Mouse (Mus musculus): Measurements from ENCODE around the gene Add3. TPM values are rescaled to one million over a fixed set of nuclear protein-coding genes. Genes with fewer than 3 reads are reported as not detected.

The Add3 gene
- polyA plus RNA-seq, 1 experiment from 2014 or later, result 40.2 TPM

DNA sequence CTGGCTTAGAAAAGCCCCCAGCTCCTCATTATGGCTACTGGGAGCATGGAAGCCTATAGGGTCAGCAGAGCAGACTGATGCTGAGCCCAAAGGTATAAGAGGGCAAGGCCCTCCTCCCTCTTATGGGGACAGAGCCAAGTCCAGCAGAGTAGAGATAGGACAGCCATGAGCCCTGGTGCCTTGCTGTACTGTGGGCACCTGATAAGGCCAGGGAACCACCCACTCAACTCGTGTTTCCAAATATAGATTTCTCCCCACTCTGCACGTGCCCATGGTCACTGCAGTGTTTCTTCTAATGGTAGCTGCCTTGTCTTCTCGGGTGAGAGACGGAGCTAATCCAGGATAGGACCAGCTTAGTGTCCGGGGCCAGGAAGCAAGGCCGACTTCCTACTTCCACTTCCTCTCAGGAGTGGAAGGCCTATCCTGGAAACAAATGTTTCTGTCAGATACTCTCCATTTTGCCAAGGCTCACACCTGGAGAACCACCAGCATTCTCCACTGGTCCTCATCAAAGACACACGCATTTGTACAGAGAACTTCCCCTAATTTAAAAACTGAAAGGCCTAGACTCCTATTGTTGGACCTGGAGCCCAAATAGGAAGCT is 116.8 kb downstream of the Add3 start:
- Histone ChIP-seq H3K9me3 (replicated peaks) (no peaks in the 10 kb centered on the region), H3K36me3 (no peaks in the 10 kb centered on the region), H3K9ac (replicated peaks) (no peak overlapping the region), H3K4me2 (no peak overlapping the region), H3K27me3 (replicated peaks) (no peaks in the 10 kb centered on the region), H3K4me3 (replicated peaks) (no peak overlapping the region), H3K4me1 (no peaks in the 10 kb centered on the region), H3K27ac (replicated peaks) (no peak overlapping the region)
- 87% methylated on average over 7 of the region's 7 CpGs for WGBS
- no peak for ATAC-seq (ENCODE audit: low FRiP score)

- H3K27ac ChIP-seq (replicated peaks), result no peak overlapping the region
- 88% methylated on average over 15 of the region's 15 CpGs for WGBS
- no peaks in the 10 kb centered on the region for H3K9me3 ChIP-seq (replicated peaks)
- no peak overlapping the region for H3K9ac ChIP-seq (replicated peaks)
- H3K4me2 ChIP-seq, result no peak overlapping the region
- no peak for ATAC-seq (ENCODE audit: low FRiP score)
- no peaks in the 10 kb centered on the region for H3K36me3 ChIP-seq
- no peak overlapping the region for H3K4me3 ChIP-seq (replicated peaks)
- H3K4me1 ChIP-seq, result no peaks in the 10 kb centered on the region
- H3K27me3 ChIP-seq (replicated peaks), result no peaks in the 10 kb centered on the region
Observed at GRCm38 (mm10) chr19:53257631-53258560, 117.7 kb downstream of the Add3 start.

DNA sequence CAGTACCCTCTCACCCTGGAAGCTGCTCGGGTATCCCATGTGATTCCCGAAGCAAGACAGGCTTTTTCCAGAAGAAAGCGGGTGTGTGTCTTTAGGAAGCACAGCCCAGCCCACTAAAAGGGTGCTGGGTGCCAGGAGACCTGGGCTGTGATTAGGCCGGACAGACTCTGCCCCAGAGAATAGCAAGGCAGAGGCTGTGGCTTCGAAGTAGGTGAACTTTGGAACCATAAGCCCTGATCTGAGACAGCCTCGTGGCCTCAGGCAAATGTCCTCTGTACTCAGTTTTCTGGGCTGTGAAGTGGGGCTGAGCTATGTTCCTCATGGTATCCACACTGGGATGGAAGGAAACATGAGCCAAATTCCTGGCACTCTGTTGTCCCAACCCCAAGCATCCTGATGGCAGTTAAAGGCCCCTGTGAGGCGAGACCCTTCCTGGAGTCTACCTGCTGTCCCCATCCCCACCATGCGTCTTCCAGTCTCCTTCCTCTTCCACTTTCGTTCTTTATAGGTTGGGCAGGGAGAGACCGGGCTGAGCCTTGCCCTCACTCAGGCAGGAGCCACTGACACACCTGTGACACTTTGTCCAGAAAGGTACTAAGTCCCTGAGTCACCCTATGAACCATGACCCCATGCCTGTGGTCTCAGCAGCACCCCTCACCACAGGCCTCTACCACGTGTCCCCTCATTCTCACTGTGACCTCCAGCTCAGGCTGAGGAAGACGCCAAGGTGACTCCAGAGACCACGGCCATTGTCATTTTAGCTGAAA is 118.7 kb downstream of the Add3 start:
- Histone ChIP-seq H3K27ac (replicated peaks) (no peak overlapping the region), H3K4me1 (peaks cover 1% of the 10 kb centered on the region), H3K27me3 (replicated peaks) (no peaks in the 10 kb centered on the region), H3K36me3 (no peaks in the 10 kb centered on the region), H3K9me3 (replicated peaks) (no peaks in the 10 kb centered on the region), H3K9ac (replicated peaks) (no peak overlapping the region), H3K4me3 (replicated peaks) (no peak overlapping the region), H3K4me2 (no peak overlapping the region)
- ATAC-seq (ENCODE audit: low FRiP score), result no peak
- 89% methylated on average over 13 of the region's 13 CpGs for WGBS

DNA sequence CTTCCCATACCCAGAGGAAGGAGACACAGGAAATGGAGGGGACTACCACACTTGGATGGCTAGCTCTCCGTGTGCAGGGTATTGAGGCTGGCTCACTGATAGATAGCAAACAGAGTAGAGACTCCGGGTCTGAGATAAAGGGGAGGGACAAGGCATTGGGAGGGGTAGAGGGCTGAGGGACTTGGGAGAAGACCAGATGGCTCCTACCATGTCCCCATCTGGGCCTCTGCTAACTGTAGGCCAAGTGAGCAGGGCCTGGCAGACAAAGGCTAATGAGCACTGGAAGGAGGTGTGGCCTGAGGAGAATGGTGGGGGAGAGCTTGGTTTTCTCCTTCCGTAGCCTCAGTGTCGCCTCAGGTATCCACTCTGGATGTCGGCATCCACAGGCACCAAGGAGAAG is 119.3 kb downstream of the Add3 start:
- no peak overlapping the region for H3K4me2 ChIP-seq
- WGBS, result 79% methylated on average over 5 of the region's 5 CpGs
- no peak for ATAC-seq (ENCODE audit: low FRiP score)

DNA sequence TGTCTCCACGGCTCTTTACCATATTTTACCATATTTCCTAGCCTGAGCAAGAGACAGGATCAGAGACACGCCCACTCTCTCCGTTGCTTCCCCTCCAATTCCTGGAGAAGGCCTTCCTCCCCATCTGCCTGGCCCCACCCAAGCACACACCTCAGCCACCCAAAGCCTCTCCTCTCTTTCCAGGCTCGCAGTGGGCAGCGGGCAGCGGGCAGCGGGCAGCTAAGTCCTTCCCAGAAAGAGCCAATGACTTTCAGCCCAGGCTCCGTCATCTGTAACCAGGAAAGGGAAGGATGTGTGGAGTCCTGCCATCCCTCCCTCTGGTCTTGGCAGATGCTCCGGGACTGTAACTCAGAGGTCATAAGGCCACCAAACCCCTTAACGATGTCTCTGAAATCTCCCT is 120.0 kb downstream of the Add3 start:
- peaks cover 12% of the 10 kb centered on the region for H3K4me1 ChIP-seq
- no peaks in the 10 kb centered on the region for H3K9me3 ChIP-seq (replicated peaks)
- H3K9ac ChIP-seq (replicated peaks), result no peak overlapping the region
- 78% methylated on average over 10 of the region's 10 CpGs for WGBS
- no peaks in the 10 kb centered on the region for H3K27me3 ChIP-seq (replicated peaks)
- H3K36me3 ChIP-seq, result no peaks in the 10 kb centered on the region
- no peak overlapping the region for H3K4me2 ChIP-seq
- no peak overlapping the region for H3K27ac ChIP-seq (replicated peaks)
- H3K4me3 ChIP-seq (replicated peaks), result no peak overlapping the region
- ATAC-seq (ENCODE audit: low FRiP score), result no peak

More for the DNA sequence above, 119.3 kb downstream of the Add3 start:
- Histone ChIP-seq H3K36me3 (no peaks in the 10 kb centered on the region), H3K4me3 (replicated peaks) (no peak overlapping the region), H3K4me1 (peaks cover 7% of the 10 kb centered on the region), H3K27ac (replicated peaks) (no peak overlapping the region), H3K9ac (replicated peaks) (no peak overlapping the region), H3K9me3 (replicated peaks) (no peaks in the 10 kb centered on the region), H3K27me3 (replicated peaks) (no peaks in the 10 kb centered on the region)

- Histone ChIP-seq H3K4me3 (replicated peaks) (no peak overlapping the region), H3K4me2 (no peak overlapping the region), H3K27ac (replicated peaks) (no peak overlapping the region), H3K27me3 (replicated peaks) (no peaks in the 10 kb centered on the region), H3K9ac (replicated peaks) (no peak overlapping the region), H3K36me3 (no peaks in the 10 kb centered on the region), H3K4me1 (peaks cover 16% of the 10 kb centered on the region), H3K9me3 (replicated peaks) (no peaks in the 10 kb centered on the region)
- no peak for ATAC-seq (ENCODE audit: low FRiP score)
- 92% methylated on average over 4 of the region's 4 CpGs for WGBS
Observed at GRCm38 (mm10) chr19:53260828-53261227, 120.6 kb downstream of the Add3 start.

- H3K4me1 ChIP-seq, result peaks cover 16% of the 10 kb centered on the region
- H3K4me2 ChIP-seq, result no peak overlapping the region
- H3K27ac ChIP-seq (replicated peaks), result no peak overlapping the region
- H3K9me3 ChIP-seq (replicated peaks), result no peaks in the 10 kb centered on the region
- H3K4me3 ChIP-seq (replicated peaks), result no peak overlapping the region
- 89% methylated on average over 7 of the region's 7 CpGs for WGBS
- ATAC-seq (ENCODE audit: low FRiP score), result no peak
- no peaks in the 10 kb centered on the region for H3K27me3 ChIP-seq (replicated peaks)
- no peak overlapping the region for H3K9ac ChIP-seq (replicated peaks)
- H3K36me3 ChIP-seq, result no peaks in the 10 kb centered on the region
Observed at GRCm38 (mm10) chr19:53262061-53262460, 121.8 kb downstream of the Add3 start.

DNA sequence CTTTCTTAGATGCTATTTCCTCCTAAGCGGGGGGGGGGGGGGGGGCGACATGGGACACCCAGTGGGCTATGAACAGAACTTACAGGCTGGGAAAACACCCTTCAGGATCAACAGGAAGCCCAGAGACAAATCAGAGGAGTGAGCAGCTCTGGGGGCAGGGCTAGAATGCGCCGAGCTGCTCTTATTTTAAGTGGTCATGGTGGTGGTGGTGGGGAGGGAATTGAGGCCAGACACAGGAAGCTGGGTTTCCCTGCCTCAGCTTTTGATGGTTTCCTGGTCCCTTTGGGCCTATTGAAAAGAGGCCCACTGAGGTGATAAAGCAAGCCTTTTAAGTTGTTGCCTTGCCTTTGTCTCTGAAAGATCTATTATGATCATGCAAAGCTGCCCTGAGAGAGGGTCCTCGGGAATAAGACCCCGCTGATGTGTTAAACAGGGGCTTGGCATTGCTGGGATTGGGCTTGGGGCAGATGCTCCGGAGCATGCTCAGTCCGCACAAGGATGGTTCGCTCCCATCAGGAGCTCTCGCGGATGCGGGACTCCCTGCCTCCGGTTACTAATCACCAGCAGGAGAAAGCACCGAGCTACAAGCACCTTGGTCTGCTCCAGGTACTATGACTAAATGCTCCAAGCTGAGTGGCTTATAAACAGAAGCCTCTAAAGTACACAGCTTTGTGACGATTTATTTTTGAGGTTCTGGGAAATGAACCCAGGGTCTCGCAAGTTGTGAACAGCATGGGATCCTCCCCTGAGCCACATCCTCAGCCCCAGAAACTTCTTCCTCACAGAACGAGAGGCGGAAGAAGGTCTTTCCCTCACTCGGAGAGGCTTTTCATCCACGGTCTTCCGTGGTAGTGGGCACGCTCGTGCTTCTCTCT is 123.9 kb downstream of the Add3 start:
- no peak for ATAC-seq (ENCODE audit: low FRiP score)
- Histone ChIP-seq H3K36me3 (no peaks in the 10 kb centered on the region), H3K4me2 (peak overlapping the region; percentile 43), H3K9ac (replicated peaks) (no peak overlapping the region), H3K27me3 (replicated peaks) (no peaks in the 10 kb centered on the region), H3K9me3 (replicated peaks) (no peaks in the 10 kb centered on the region), H3K4me1 (peaks cover 16% of the 10 kb centered on the region), H3K27ac (replicated peaks) (no peak overlapping the region), H3K4me3 (replicated peaks) (peak overlapping the region; percentile 17; the same call in 1 of the 2 replicates)
- WGBS, result 21% methylated on average over 21 of the region's 23 CpGs

- Histone ChIP-seq H3K9ac (replicated peaks) (no peak overlapping the region), H3K4me1 (peaks cover 16% of the 10 kb centered on the region), H3K27me3 (replicated peaks) (no peaks in the 10 kb centered on the region), H3K27ac (replicated peaks) (0 out of 2 replicates have a peak overlapping the region, but pooled peaks have one; percentile 2), H3K4me3 (replicated peaks) (no peak overlapping the region), H3K36me3 (no peaks in the 10 kb centered on the region), H3K9me3 (replicated peaks) (no peaks in the 10 kb centered on the region), H3K4me2 (no peak overlapping the region)
- WGBS, result 48% methylated on average over 12 of the region's 12 CpGs
- peak; percentile 31; the same call in 1 of the 2 replicates for ATAC-seq (ENCODE audit: low FRiP score)
Observed at GRCm38 (mm10) chr19:53264821-53265727, 124.8 kb downstream of the Add3 start.

GRCm38 (mm10) chr19:53267305-53267704 is 127.1 kb downstream of the Add3 start:
- peaks cover 16% of the 10 kb centered on the region for H3K4me1 ChIP-seq
- no peaks in the 10 kb centered on the region for H3K36me3 ChIP-seq
- WGBS, result 93% methylated on average over 9 of the region's 9 CpGs
- no peaks in the 10 kb centered on the region for H3K9me3 ChIP-seq (replicated peaks)
- H3K4me2 ChIP-seq, result no peak overlapping the region
- no peak overlapping the region for H3K9ac ChIP-seq (replicated peaks)
- ATAC-seq (ENCODE audit: low FRiP score), result no peak
- no peak overlapping the region for H3K4me3 ChIP-seq (replicated peaks)
- no peaks in the 10 kb centered on the region for H3K27me3 ChIP-seq (replicated peaks)
- H3K27ac ChIP-seq (replicated peaks), result no peak overlapping the region

All from neural tube, embryonic 15.5 days (tissue).